16 mouse cellular contexts compared by ENCODE assay signal in the genomic region with DNA sequence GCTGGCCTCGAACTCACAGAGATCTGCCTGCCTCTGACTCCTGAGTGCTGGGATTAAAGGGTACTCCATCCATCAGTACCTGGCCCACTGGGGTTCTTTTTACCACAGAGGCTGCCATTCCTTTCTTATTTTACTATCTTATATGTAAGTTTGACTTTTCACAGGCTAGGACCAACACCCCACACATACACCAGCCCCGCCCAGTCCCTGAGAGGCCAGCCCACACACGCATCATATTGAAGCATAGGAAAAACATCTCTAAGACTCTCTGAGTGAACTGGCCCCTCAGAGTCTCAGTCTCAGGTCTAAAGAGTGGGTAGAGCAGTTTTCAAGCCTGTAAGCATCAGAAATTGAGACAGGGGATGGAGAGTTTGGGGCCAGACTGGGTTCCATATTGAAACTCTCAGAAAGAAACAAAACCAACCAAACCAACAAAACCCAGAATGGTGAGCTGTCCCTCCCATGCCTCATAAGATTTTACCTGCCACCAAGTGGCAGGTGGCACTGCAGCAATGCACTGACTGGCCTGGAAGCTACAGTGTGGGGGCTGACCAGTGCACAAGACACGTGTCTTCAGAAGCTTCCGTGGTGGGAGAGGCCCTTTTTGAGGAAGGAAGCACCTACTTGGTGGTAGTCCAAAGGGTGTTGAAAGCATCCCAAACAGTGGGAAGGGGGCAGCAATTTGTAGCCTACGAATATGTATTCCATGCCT.
DNase-seq lines count a peak whose midpoint lies in the region; ATAC-seq and TF ChIP-seq lines count a peak whose summit lies in the region.
"Had no signal": no experiment of that assay in that cellular context is flagged by ENCODE, and none has a peak within 500 bp of the region (broad histone marks: within the 10 kb centered on the region; RNA-seq: fewer than 3 reads in every experiment).

No protein-coding gene starts in this region.

- ATAC-seq in erythroid progenitor cell, adult 5-6 weeks (replicated peaks; ENCODE audit: low FRiP score, poor library complexity, severe bottlenecking): peak; percentile 54
- ATAC-seq in kidney, embryonic 15.5 days (replicated peaks; ENCODE audit: low FRiP score): no peak
- ATAC-seq: forebrain, embryonic 16.5 days; hindbrain, embryonic 16.5 days had no signal

- TF ChIP-seq CTCF in MEL (IDR thresholded peaks at IDR 0.05 in 2 of 3, conservative IDR thresholded peaks at IDR 0.05 in 1 of 3; ENCODE audit: control insufficient read depth in 1 of 3, insufficient read depth in 1 of 3, low read depth in 2 of 3, low read length in 3 of 3, poor library complexity in 1 of 3, severe bottlenecking in 1 of 3): no peak

- DNase-seq in heart, embryonic 10.5 days (ENCODE audit: low spot score): no peak
- no peak for DNase-seq in heart, postnatal 4 days
- no peak for DNase-seq in MEL (ENCODE audit: low read depth, low spot score)
- DNase-seq in layer of hippocampus, adult 9-11 months: no peak
- DNase-seq in thymus, adult 18-20 months: no peak
- DNase-seq: cerebellum, adult 2 months; kidney, adult 18-20 months; lung, postnatal 10 days; right cerebral cortex, postnatal 4 days; thymus, postnatal 25 days had no signal

- peak overlapping the region; percentile 49; the same call in 1 of the 2 replicates for H3K9ac ChIP-seq in MEL (ENCODE audit: control insufficient read depth, low read depth, low read length, poor library complexity, severe bottlenecking)
- no peak overlapping the region for H3K9ac ChIP-seq in kidney, embryonic 15.5 days

- TF ChIP-seq EP300 in MEL (IDR thresholded peaks at IDR 0.05; ENCODE audit: low read depth in 1 of 2, low read length in 2 of 2): no peak

- H3K27me3 ChIP-seq in heart, embryonic 10.5 days (ENCODE audit: insufficient read depth, poor library complexity, severe bottlenecking): no peaks in the 10 kb centered on the region
- H3K27me3 ChIP-seq in MEL (ENCODE audit: control insufficient read depth in 1 of 2, insufficient read depth in 2 of 2, low read length in 2 of 2): no peaks in the 10 kb centered on the region
- H3K27me3 ChIP-seq in kidney, embryonic 15.5 days: no peaks in the 10 kb centered on the region

- H3K4me1 ChIP-seq in heart, embryonic 10.5 days: peaks cover 52% of the 10 kb centered on the region
- peaks cover 4 to 18% of the 10 kb centered on the region in 2 experiments for H3K4me1 ChIP-seq in MEL (ENCODE audit: control insufficient read depth in 1 of 2, insufficient read depth in 2 of 2, low read length in 2 of 2)
- H3K4me1 ChIP-seq in kidney, embryonic 15.5 days: peaks cover 7% of the 10 kb centered on the region

- H3K4me2 ChIP-seq in kidney, embryonic 15.5 days: no peak overlapping the region
- H3K4me2 ChIP-seq: midbrain, embryonic 11.5 days had no signal

- TF ChIP-seq RAD21 in MEL (IDR thresholded peaks at IDR 0.05; ENCODE audit: low read depth, low read length): no peak

- peak overlapping the region; percentile 75 for H3K27ac ChIP-seq in heart, embryonic 10.5 days
- peak overlapping the region; percentile 30; the same call in 1 of the 2 replicates for H3K27ac ChIP-seq in MEL (ENCODE audit: control insufficient read depth, low read depth, low read length)
- H3K27ac ChIP-seq in macrophage: peak overlapping the region; percentile 87
- H3K27ac ChIP-seq in kidney, embryonic 15.5 days: no peak overlapping the region

- H3K79me2 ChIP-seq in MEL (ENCODE audit: control insufficient read depth, insufficient read depth, low read length, poor library complexity): no peaks in the 10 kb centered on the region
- no peaks in the 10 kb centered on the region for H3K79me2 ChIP-seq in macrophage (ENCODE audit: inconsistent target)

- WGBS in heart, embryonic 10.5 days: 86% methylated on average over 6 of the region's 6 CpGs
- 53% methylated on average over 6 of the region's 6 CpGs for WGBS in macrophage (ENCODE audit: missing documents)
- 84% methylated on average over 6 of the region's 6 CpGs for WGBS in kidney, embryonic 15.5 days

- no peaks in the 10 kb centered on the region for H3K9me3 ChIP-seq in heart, embryonic 10.5 days
- H3K9me3 ChIP-seq in MEL (replicated peaks; ENCODE audit: insufficient read depth, low read length): no peaks in the 10 kb centered on the region
- H3K9me3 ChIP-seq in kidney, embryonic 15.5 days (replicated peaks): no peaks in the 10 kb centered on the region

- no peak overlapping the region for H3K4me3 ChIP-seq in heart, embryonic 10.5 days
- H3K4me3 ChIP-seq in MEL (ENCODE audit: control insufficient read depth in 1 of 2, insufficient read depth in 1 of 2, low read depth in 2 of 2, low read length in 2 of 2) (peak overlapping the region in 1 of 2 experiments; percentile 9; a peak in 1 of 4 replicates), macrophage (ENCODE audit: inconsistent target) (no peak overlapping the region)
- H3K4me3 ChIP-seq in kidney, embryonic 15.5 days (replicated peaks): no peak overlapping the region

- no peak for TF ChIP-seq POLR2A in MEL (IDR thresholded peaks at IDR 0.05; ENCODE audit: control insufficient read depth in 1 of 2, insufficient read depth in 1 of 2, low read depth in 1 of 2, low read length in 2 of 2, poor library complexity in 1 of 2)

- H3K36me3 ChIP-seq in heart, embryonic 10.5 days: no peaks in the 10 kb centered on the region
- peaks cover 0 to 9% of the 10 kb centered on the region in 2 experiments; a peak in 2 of 4 replicates for H3K36me3 ChIP-seq in MEL (ENCODE audit: control insufficient read depth in 1 of 2, insufficient read depth in 2 of 2, low read length in 2 of 2)
- H3K36me3 ChIP-seq in macrophage (ENCODE audit: inconsistent target): no peaks in the 10 kb centered on the region
- H3K36me3 ChIP-seq in kidney, embryonic 15.5 days: no peaks in the 10 kb centered on the region

TF ChIP-seq in MEL, 35 proteins besides CTCF, POLR2A, EP300 and RAD21:
- no peak for TF ChIP-seq USF2 (IDR thresholded peaks at IDR 0.05; ENCODE audit: borderline replicate concordance in 1 of 2, insufficient read depth in 1 of 2, low read depth in 1 of 2, low read length in 2 of 2)
- TF ChIP-seq POLR2AphosphoS5 (IDR thresholded peaks at IDR 0.05; ENCODE audit: borderline replicate concordance, low read depth, low read length): no peak
- TF ChIP-seq MAX (IDR thresholded peaks at IDR 0.05; ENCODE audit: low read length): peak; percentile 41; the same call in 1 of the 2 replicates
- TF ChIP-seq HCFC1 (IDR thresholded peaks at IDR 0.05; ENCODE audit: low read depth, low read length): no peak
- TF ChIP-seq SIN3A (IDR thresholded peaks at IDR 0.05; ENCODE audit: low read length): no peak
- TF ChIP-seq USF1 (IDR thresholded peaks at IDR 0.05; ENCODE audit: low read depth, low read length): peak; percentile 8; the same call in 1 of the 2 replicates
TF ChIP-seq in MEL: peak in this region for 2.
